Mouse (Mus musculus) neural tube, embryonic 14.5 days (tissue): ENCODE measurements around the gene Gm28374. TPM values are rescaled to one million over a fixed set of nuclear protein-coding genes. Genes with fewer than 3 reads are reported as not detected.
"Not testable (repeated sequence)": the region's sequence is repeated elsewhere in the genome, so short reads cannot be mapped to it uniquely, and the experiment has no call there.

Experiments used
- ATAC-seq: fragments of 200-750 bp; cut with Nextera tagmentation; 2 replicates; pipeline ENCODE4 v1.8.0; 2017; ENCODE audit warnings: low read depth, mild to moderate bottlenecking, moderate TSS enrichment, moderate library complexity
- H3K27ac ChIP-seq: fragments of 300-500 bp; sonication (generic); 2 replicates; pipeline ENCODE4 v1.5.1; 2014; ENCODE audit warnings: low read depth, mild to moderate bottlenecking, control low read depth, low read length, moderate library complexity, mixed read lengths
- H3K27me3 ChIP-seq: fragments of 300-500 bp; sonication (generic); 2 replicates; pipeline ENCODE4 v1.6.1; 2014; ENCODE audit warnings: low read length; ENCODE audit not compliant: control insufficient read depth, insufficient read depth
- H3K36me3 ChIP-seq: fragments of 300-500 bp; sonication (generic); 2 replicates; pipeline ENCODE4 v1.6.1; 2014; ENCODE audit warnings: low read length, mixed read lengths; ENCODE audit not compliant: control insufficient read depth, insufficient read depth
- H3K4me1 ChIP-seq: fragments of 300-500 bp; sonication (generic); 2 replicates; pipeline ENCODE4 v1.6.1; 2014; ENCODE audit warnings: low read length; ENCODE audit not compliant: control insufficient read depth, insufficient read depth
- H3K4me2 ChIP-seq: fragments of 300-500 bp; sonication (generic); 2 replicates; pipeline ENCODE4 v1.6.1; 2014; ENCODE audit warnings: mild to moderate bottlenecking, low read depth, low read length, control low read depth
- H3K4me3 ChIP-seq: fragments of 300-500 bp; sonication (generic); 2 replicates; pipeline ENCODE4 v1.5.1; 2014; ENCODE audit warnings: low read depth, low read length, control low read depth, mixed read lengths
- H3K9ac ChIP-seq: fragments of 300-500 bp; sonication (generic); replicated peaks from 2 replicates; pipeline ENCODE4 v1.6.1; 2014; ENCODE audit warnings: low read depth, mild to moderate bottlenecking, control low read depth, low read length, mixed read lengths
- H3K9me3 ChIP-seq: fragments of 300-500 bp; sonication (generic); 2 replicates; pipeline ENCODE4 v1.6.1; 2016; ENCODE audit warnings: low read length; ENCODE audit not compliant: control insufficient read depth
- WGBS: fragments of 180-500 bp; shearing (Covaris S2); extraction: QIAGEN DNeasy Blood & Tissue Kit; methylation state at CpG from one replicate; pipeline ENCODE4 v1.1.7; 2014; 5-methylcytosine and 5-hydroxymethylcytosine counted together
- polyA plus RNA-seq: library from polyadenylated mRNA; unstranded; fragments of >200 nt; fragmentation: Nextera tagmentation; extraction: Ambion mirVana; gene quantifications from 2 replicates; pipeline ENCODE4 v1.2.1, GENCODE M21; 2014

The Gm28374 gene
- 1.2 and 1.7 TPM in 2 replicates for polyA plus RNA-seq

GRCm38 (mm10) chr19:6082156-6082555 is at the start of gene Gm28374:
TSS of gene Gm28374 (minus strand) at chr19:6082256.
- Histone ChIP-seq H3K4me2 (no peak within 1 kb of the TSS), H3K4me1 (peaks cover 14% of the 10 kb centered on the region), H3K27me3 (no peaks in the 10 kb centered on the region), H3K36me3 (peaks cover 18% of the 10 kb centered on the region), H3K27ac (no peak within 1 kb of the TSS), H3K9ac (no peak within 1 kb of the TSS), H3K4me3 (no peak within 1 kb of the TSS), H3K9me3 (no peaks in the 10 kb centered on the region)
- ATAC-seq: no peak
- WGBS: 92% methylated on average over 9 of the region's 9 CpGs

GRCm38 (mm10) chr19:6130414-6131128 is 48.5 kb upstream of the Gm28374 start:
- not testable (repeated sequence) for H3K4me3 ChIP-seq, H3K27me3 ChIP-seq, H3K4me1 ChIP-seq, H3K36me3 ChIP-seq, H3K4me2 ChIP-seq, H3K9ac ChIP-seq, ATAC-seq, H3K27ac ChIP-seq, H3K9me3 ChIP-seq
- WGBS: 83% methylated on average over 7 of the region's 7 CpGs

GRCm38 (mm10) chr19:6127760-6128341 is 45.8 kb upstream of the Gm28374 start, which contains the start of gene Snx15:
TSS of gene Snx15 (minus strand) at chr19:6128304.
- Histone ChIP-seq H3K4me2 (peak within 1 kb of the TSS; percentile 45), H3K27ac (peak within 1 kb of the TSS; percentile 88), H3K27me3 (no peaks in the 10 kb centered on the region), H3K36me3 (no peaks in the 10 kb centered on the region), H3K9me3 (no peaks in the 10 kb centered on the region), H3K9ac (peak within 1 kb of the TSS; percentile 63), H3K4me1 (peaks cover 3% of the 10 kb centered on the region; the same call in 1 of the 2 replicates), H3K4me3 (peak within 1 kb of the TSS; percentile 48)
- under 1% methylated on average over 32 of the region's 32 CpGs for WGBS
- peak; percentile 95 for ATAC-seq

GRCm38 (mm10) chr19:6126789-6127580 is 44.9 kb upstream of the Gm28374 start:
- no peak for ATAC-seq
- H3K4me1 ChIP-seq: peaks cover 3% of the 10 kb centered on the region; the same call in 1 of the 2 replicates
- H3K27me3 ChIP-seq: no peaks in the 10 kb centered on the region
- WGBS: 72% methylated on average over 10 of the region's 10 CpGs
- no peaks in the 10 kb centered on the region for H3K9me3 ChIP-seq
- peak overlapping the region; percentile 48 for H3K4me3 ChIP-seq
- H3K27ac ChIP-seq: no peak overlapping the region
- H3K9ac ChIP-seq: no peak overlapping the region
- H3K36me3 ChIP-seq: no peaks in the 10 kb centered on the region
- H3K4me2 ChIP-seq: peak overlapping the region; percentile 45

- no peak overlapping the region for H3K4me2 ChIP-seq
- no peak overlapping the region for H3K4me3 ChIP-seq
- H3K36me3 ChIP-seq: no peaks in the 10 kb centered on the region
- H3K9ac ChIP-seq: no peak overlapping the region
- no peak for ATAC-seq
- H3K4me1 ChIP-seq: peaks cover 3% of the 10 kb centered on the region; the same call in 1 of the 2 replicates
- H3K27ac ChIP-seq: no peak overlapping the region
- WGBS: 23% methylated on average over 4 of the region's 4 CpGs
- H3K9me3 ChIP-seq: no peaks in the 10 kb centered on the region
- no peaks in the 10 kb centered on the region for H3K27me3 ChIP-seq
Measured at GRCm38 (mm10) chr19:6126289-6126688, 44.2 kb upstream of the Gm28374 start.

GRCm38 (mm10) chr19:6124898-6125297 is 42.8 kb upstream of the Gm28374 start:
- H3K9me3 ChIP-seq: no peaks in the 10 kb centered on the region

GRCm38 (mm10) chr19:6123330-6123729 is 41.3 kb upstream of the Gm28374 start:
- WGBS: 62% methylated on average over 8 of the region's 8 CpGs
- no peak for ATAC-seq
- Histone ChIP-seq H3K27ac (no peak overlapping the region), H3K27me3 (no peaks in the 10 kb centered on the region), H3K4me1 (peaks cover under 1% of the 10 kb centered on the region; the same call in 1 of the 2 replicates), H3K4me3 (no peak overlapping the region), H3K36me3 (no peaks in the 10 kb centered on the region), H3K9ac (no peak overlapping the region), H3K4me2 (no peak overlapping the region), H3K9me3 (no peaks in the 10 kb centered on the region)

More at GRCm38 (mm10) chr19:6124898-6125297, 42.8 kb upstream of the Gm28374 start:
- WGBS: 91% methylated on average over 2 of the region's 2 CpGs
- ATAC-seq: no peak
- Histone ChIP-seq H3K9ac (no peak overlapping the region), H3K4me1 (peaks cover 3% of the 10 kb centered on the region; the same call in 1 of the 2 replicates), H3K27me3 (no peaks in the 10 kb centered on the region), H3K4me2 (no peak overlapping the region), H3K36me3 (no peaks in the 10 kb centered on the region), H3K4me3 (no peak overlapping the region), H3K27ac (no peak overlapping the region)

GRCm38 (mm10) chr19:6121761-6122160 is 39.7 kb upstream of the Gm28374 start:
- H3K4me1 ChIP-seq: peaks cover 9% of the 10 kb centered on the region
- WGBS: 38% methylated on average over 18 of the region's 19 CpGs
- ATAC-seq: no peak
- no peak overlapping the region for H3K9ac ChIP-seq
- H3K27me3 ChIP-seq: no peaks in the 10 kb centered on the region
- no peaks in the 10 kb centered on the region for H3K9me3 ChIP-seq
- no peaks in the 10 kb centered on the region for H3K36me3 ChIP-seq
- no peak overlapping the region for H3K27ac ChIP-seq
- no peak overlapping the region for H3K4me2 ChIP-seq
- H3K4me3 ChIP-seq: no peak overlapping the region
